9 mouse cellular contexts compared by ENCODE assay signal in genomic region chr7:62922246-62922645, GRCm38 (mm10).
DNase-seq lines count a peak whose midpoint lies in the region; ATAC-seq and TF ChIP-seq lines count a peak whose summit lies in the region.
"Had no signal": no experiment of that assay in that cellular context is flagged by ENCODE, and none has a peak within 500 bp of the region (broad histone marks: within the 10 kb centered on the region; RNA-seq: fewer than 3 reads in every experiment).

No protein-coding gene starts in this region.

- H3K27ac ChIP-seq in hindbrain, embryonic 11.5 days (ENCODE audit: low read depth, low read length): no peak overlapping the region
- H3K27ac ChIP-seq in hindbrain, embryonic 16.5 days (ENCODE audit: low read depth, low read length): no peak overlapping the region
- H3K27ac ChIP-seq in ES-E14 (ENCODE audit: insufficient read depth, low read depth, low read length, poor library complexity, severe bottlenecking): no peak overlapping the region
- no peak overlapping the region for H3K27ac ChIP-seq in midbrain, postnatal 0 days (ENCODE audit: low read depth, low read length)
- H3K27ac ChIP-seq: midbrain, embryonic 12.5 days had no signal

- ATAC-seq in hindbrain, embryonic 11.5 days (ENCODE audit: low FRiP score): no peak
- ATAC-seq in hindbrain, embryonic 16.5 days: no peak
- no peak for ATAC-seq in midbrain, postnatal 0 days (ENCODE audit: low FRiP score)

- in situ Hi-C loops in ES-E14 (cut with MboI; ENCODE audit: low sequenced_read_pairs in 2 of 2, unreplicated experiment in 2 of 2): loop anchor here (10.0 to 25.0 kb wide), 2 partner anchors 90 to 393 kb away; no protein-coding TSS in a partner anchor

- H3K4me3 ChIP-seq in hindbrain, embryonic 11.5 days (ENCODE audit: low read depth, low read length): no peak overlapping the region
- H3K4me3 ChIP-seq in hindbrain, embryonic 16.5 days (ENCODE audit: low read length): no peak overlapping the region
- no peak overlapping the region for H3K4me3 ChIP-seq in ES-E14 (ENCODE audit: insufficient read depth in 1 of 2, low read depth in 1 of 2, low read length in 2 of 2, poor library complexity in 1 of 2, severe bottlenecking in 1 of 2)
- H3K4me3 ChIP-seq in midbrain, postnatal 0 days (ENCODE audit: low read depth, low read length): no peak overlapping the region
- H3K4me3 ChIP-seq: midbrain, embryonic 12.5 days had no signal

- DNase-seq in hindbrain, embryonic 11.5 days (ENCODE audit: low spot score): peak; percentile 36
- peak; percentile 39 for DNase-seq in ES-E14 (ENCODE audit: low read depth, low spot score)
- peak; percentile 70 to 73 for DNase-seq in cerebellum, postnatal 10 days
- peak; percentile 27 for DNase-seq in layer of hippocampus, adult 9-10 months (ENCODE audit: low spot score)
- peak; percentile 27 for DNase-seq in midbrain, postnatal 0 days (ENCODE audit: low spot score)
- DNase-seq in spleen, postnatal 4 days (ENCODE audit: low spot score in 2 of 2): no peak
- no peak for DNase-seq in ovary, adult 18-20 months (ENCODE audit: low spot score)

- 4% methylated on average over 1 of the region's 1 CpGs for WGBS in hindbrain, embryonic 11.5 days
- 0% methylated on average over 1 of the region's 1 CpGs for whole genome bisulfite sequencing in hindbrain, embryonic 16.5 days
- WGBS in midbrain, postnatal 0 days: 0% methylated on average over 1 of the region's 1 CpGs

- H3K9ac ChIP-seq in hindbrain, embryonic 11.5 days (ENCODE audit: low read depth, low read length): no peak overlapping the region
- H3K9ac ChIP-seq in hindbrain, embryonic 16.5 days (ENCODE audit: low read depth, low read length): no peak overlapping the region
- no peak overlapping the region for H3K9ac ChIP-seq in ES-E14 (ENCODE audit: insufficient read depth, low read depth, low read length, poor library complexity, severe bottlenecking)
- H3K9ac ChIP-seq in midbrain, postnatal 0 days (replicated peaks; ENCODE audit: low read length, poor library complexity, severe bottlenecking): no peak overlapping the region
- H3K9ac ChIP-seq: midbrain, embryonic 12.5 days had no signal

- H3K4me1 ChIP-seq in hindbrain, embryonic 11.5 days (replicated peaks; ENCODE audit: control insufficient read depth, insufficient read depth, low read length): no peaks in the 10 kb centered on the region
- no peaks in the 10 kb centered on the region for H3K4me1 ChIP-seq in hindbrain, embryonic 16.5 days (ENCODE audit: control insufficient read depth, insufficient read depth, low read depth, low read length)
- H3K4me1 ChIP-seq in ES-E14 (ENCODE audit: control insufficient read depth in 2 of 2, insufficient read depth in 2 of 2, low read length in 2 of 2, poor library complexity in 1 of 2): no peaks in the 10 kb centered on the region
- H3K4me1 ChIP-seq in midbrain, postnatal 0 days (ENCODE audit: insufficient read depth, low read length): no peaks in the 10 kb centered on the region
- H3K4me1 ChIP-seq: midbrain, embryonic 12.5 days had no signal

- H3K36me3 ChIP-seq in hindbrain, embryonic 11.5 days (ENCODE audit: control insufficient read depth, insufficient read depth, low read length): no peaks in the 10 kb centered on the region
- H3K36me3 ChIP-seq in hindbrain, embryonic 16.5 days (ENCODE audit: control insufficient read depth, insufficient read depth, low read length): no peaks in the 10 kb centered on the region
- H3K36me3 ChIP-seq in ES-E14 (ENCODE audit: control insufficient read depth, insufficient read depth, low read length, poor library complexity, severe bottlenecking): no peaks in the 10 kb centered on the region
- no peaks in the 10 kb centered on the region for H3K36me3 ChIP-seq in midbrain, postnatal 0 days (ENCODE audit: insufficient read depth, low read length)
- H3K36me3 ChIP-seq: midbrain, embryonic 12.5 days had no signal

- H3K4me2 ChIP-seq in hindbrain, embryonic 11.5 days (replicated peaks; ENCODE audit: low read depth, low read length): no peak overlapping the region
- no peak overlapping the region for H3K4me2 ChIP-seq in hindbrain, embryonic 16.5 days (ENCODE audit: low read length)
- no peak overlapping the region for H3K4me2 ChIP-seq in midbrain, postnatal 0 days (ENCODE audit: low read depth, low read length, poor library complexity, severe bottlenecking)
- H3K4me2 ChIP-seq: midbrain, embryonic 12.5 days had no signal

- no peaks in the 10 kb centered on the region for H3K9me3 ChIP-seq in hindbrain, embryonic 11.5 days (ENCODE audit: control insufficient read depth, low read length)
- H3K9me3 ChIP-seq in hindbrain, embryonic 16.5 days (ENCODE audit: control insufficient read depth, low read length): no peaks in the 10 kb centered on the region
- H3K9me3 ChIP-seq in ES-E14 (ENCODE audit: control insufficient read depth, insufficient read depth, low read depth, low read length): no peaks in the 10 kb centered on the region
- no peaks in the 10 kb centered on the region for H3K9me3 ChIP-seq in midbrain, postnatal 0 days (ENCODE audit: low read length)
- H3K9me3 ChIP-seq: midbrain, embryonic 12.5 days had no signal

- no peaks in the 10 kb centered on the region for H3K27me3 ChIP-seq in hindbrain, embryonic 11.5 days (ENCODE audit: control insufficient read depth, insufficient read depth, low read length)
- no peaks in the 10 kb centered on the region for H3K27me3 ChIP-seq in hindbrain, embryonic 16.5 days (replicated peaks; ENCODE audit: control insufficient read depth, insufficient read depth, low read length)
- H3K27me3 ChIP-seq in midbrain, postnatal 0 days (ENCODE audit: insufficient read depth, low read length): no peaks in the 10 kb centered on the region
- H3K27me3 ChIP-seq: midbrain, embryonic 12.5 days had no signal

- TF ChIP-seq CTCF in midbrain, postnatal 0 days (IDR thresholded peaks at IDR 0.05): peak; percentile 70

TF ChIP-seq in ES-E14, 5 proteins besides CTCF, POLR2A, EP300 and RAD21:
- TF ChIP-seq ZNF384 (IDR thresholded peaks at IDR 0.05; ENCODE audit: low read depth, low read length) (no peak), ZC3H11A (IDR thresholded peaks at IDR 0.05; ENCODE audit: borderline replicate concordance, low read depth, low read length) (peak; percentile 61)

Comparison
In these comparisons a context has a peak if more than half of its experiments do, and no peak if none do; other contexts are left out.
1. DNase-seq: peak in hindbrain, embryonic 11.5 days (single experiment), ES-E14 (single experiment), cerebellum, postnatal 10 days (2 of 2), layer of hippocampus, adult 9-10 months (single experiment) and midbrain, postnatal 0 days (single experiment); none in spleen, postnatal 4 days (0 of 2) and ovary, adult 18-20 months (single experiment).